Mouse (Mus musculus) telencephalon, adult 2 months (tissue): ENCODE data around the gene Vamp1.
"Not testable (repeated sequence)": the region's sequence is repeated elsewhere in the genome, so short reads cannot be mapped to it uniquely, and the experiment has no call there.

Experiments used
- DNase-seq: peaks from one replicate; pipeline ENCODE4 v3.0.0-alpha.2; 2011; ENCODE audit warnings: low read depth, low spot score

The Vamp1 gene

GRCm38 (mm10) chr6:125241566-125241965, 26.2 kb downstream of the Vamp1 start:
- no peak for DNase-seq

GRCm38 (mm10) chr6:125244551-125244950, 29.2 kb downstream of the Vamp1 start:
- no peak for DNase-seq

- no peak for DNase-seq
Measured at GRCm38 (mm10) chr6:125252285-125252684, 36.9 kb downstream of the Vamp1 start.

GRCm38 (mm10) chr6:125252711-125253110, 37.4 kb downstream of the Vamp1 start:
- DNase-seq = no peak

GRCm38 (mm10) chr6:125253863-125254715, 38.7 kb downstream of the Vamp1 start:
- no peak for DNase-seq

GRCm38 (mm10) chr6:125255516-125256044, 40.2 kb downstream of the Vamp1 start:
- DNase-seq = no peak

- no peak for DNase-seq
Measured at GRCm38 (mm10) chr6:125256222-125256966, 41.0 kb downstream of the Vamp1 start.

- DNase-seq = no peak
Measured at GRCm38 (mm10) chr6:125260006-125260555, 44.7 kb downstream of the Vamp1 start.

GRCm38 (mm10) chr6:125264219-125264618, 48.9 kb downstream of the Vamp1 start:
- no peak for DNase-seq

- DNase-seq = peak; percentile 53
Measured at GRCm38 (mm10) chr6:125265239-125265638, 49.9 kb downstream of the Vamp1 start.

GRCm38 (mm10) chr6:125266091-125266490, 50.7 kb downstream of the Vamp1 start:
- DNase-seq = no peak

- DNase-seq = not testable (repeated sequence)
Measured at GRCm38 (mm10) chr6:125266600-125266999, 51.2 kb downstream of the Vamp1 start.

GRCm38 (mm10) chr6:125267469-125267868, 52.1 kb downstream of the Vamp1 start:
- no peak for DNase-seq

- DNase-seq = no peak
Measured at GRCm38 (mm10) chr6:125268799-125269198, 53.4 kb downstream of the Vamp1 start.

- DNase-seq = peak; percentile 92
Measured at GRCm38 (mm10) chr6:125271455-125272227, 56.3 kb downstream of the Vamp1 start.

GRCm38 (mm10) chr6:125272228-125272785, 57.0 kb downstream of the Vamp1 start:
- no peak for DNase-seq

- DNase-seq = no peak
Measured at GRCm38 (mm10) chr6:125274841-125275563, 59.7 kb downstream of the Vamp1 start.

GRCm38 (mm10) chr6:125279729-125280128, 64.4 kb downstream of the Vamp1 start:
- DNase-seq = no peak

GRCm38 (mm10) chr6:125282721-125283120, 67.4 kb downstream of the Vamp1 start:
- not testable (repeated sequence) for DNase-seq

- no peak for DNase-seq
Measured at GRCm38 (mm10) chr6:125284250-125284649, 68.9 kb downstream of the Vamp1 start.
